Mouse (Mus musculus): ENCODE results near the gene Vamp9.

- TF ChIP-seq CTCF (IDR thresholded peaks at IDR 0.05; ENCODE audit: control insufficient read depth, insufficient read depth, insufficient replicate concordance, low read depth, low read length) = no peak
- no peak for TF ChIP-seq POLR2A (IDR thresholded peaks at IDR 0.05; ENCODE audit: control insufficient read depth, low read depth, low read length)
Measured at GRCm38 (mm10) chr5:99977516-99978301, 71.7 kb downstream of the Vamp9 start.

All from testis, adult 2 months (tissue).